Mouse (Mus musculus) c-Kit-negative CD71-positive TER-119-positive erythroid progenitor cells, embryonic 14.5 days (primary cell): ENCODE results near the gene Man2c1.

ENCODE experiments used
- DNase-seq: peaks from one replicate; pipeline ENCODE4 v3.0.0-alpha.2; 2013; ENCODE audit warnings: low read depth, low spot score

The Man2c1 gene

DNA sequence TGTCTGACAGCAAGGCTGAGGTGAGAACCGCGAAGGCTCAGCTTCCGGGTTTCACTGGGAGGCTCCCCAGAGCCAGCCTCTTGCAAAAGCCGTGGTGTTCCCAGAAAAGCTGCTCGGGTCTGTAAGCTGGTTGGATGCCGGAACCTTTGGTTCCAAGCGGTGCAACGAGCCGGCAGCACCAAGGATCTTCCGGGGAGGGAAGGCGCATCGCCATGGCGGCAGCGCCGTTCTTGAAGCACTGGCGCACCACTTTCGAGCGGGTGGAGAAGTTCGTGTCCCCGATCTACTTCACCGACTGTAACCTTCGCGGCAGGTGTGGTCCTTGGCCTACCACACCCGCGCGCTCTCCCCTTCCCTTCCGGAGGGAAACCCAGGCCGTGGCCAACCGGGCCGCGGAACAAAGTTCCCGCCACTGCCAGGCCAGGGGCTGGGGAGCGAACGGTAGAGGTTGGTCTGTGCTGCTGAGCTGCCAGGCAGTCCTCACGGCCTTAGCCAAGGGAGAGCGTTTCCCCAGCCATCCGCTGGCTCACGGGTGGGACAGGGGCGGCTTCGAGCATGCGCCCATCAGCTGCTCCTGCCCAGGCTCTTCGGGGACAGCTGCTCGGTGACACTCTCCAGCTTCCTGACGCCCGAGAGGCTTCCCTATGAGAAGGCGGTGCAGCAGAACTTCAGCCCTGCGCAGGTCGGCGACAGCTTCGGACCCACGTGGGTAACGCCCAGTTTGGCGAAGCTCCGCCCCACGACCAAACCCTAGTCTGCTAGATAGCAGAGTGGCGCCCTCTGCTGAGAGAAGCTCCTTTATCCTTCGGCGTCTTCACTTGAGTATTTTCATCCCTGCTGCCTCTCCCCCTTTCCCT lies at the start of gene Man2c1:
TSS of gene Man2c1 (plus strand) at position 114 of the 857 bp plus-strand sequence.
- peak; percentile 88 for DNase-seq

DNA sequence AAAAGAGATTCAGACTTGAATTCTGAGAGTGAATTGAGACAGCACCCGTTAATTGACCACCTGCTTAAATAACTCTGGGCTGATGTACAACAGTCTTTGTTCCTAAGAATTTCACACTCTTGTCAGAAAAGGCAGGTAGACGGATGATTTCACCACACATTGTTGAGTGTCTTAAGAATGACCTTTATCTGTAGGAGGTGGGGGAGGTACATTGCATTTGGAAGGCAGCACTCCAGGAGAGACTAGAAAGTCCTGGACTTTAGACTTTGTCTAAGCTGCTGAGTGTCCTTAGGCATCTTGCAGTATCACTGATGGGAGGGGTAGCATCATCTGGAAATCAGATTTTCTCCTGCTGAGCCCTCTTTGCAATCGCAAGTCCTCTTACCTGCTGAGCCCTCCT lies 48.3 kb upstream of the Man2c1 start:
- no peak for DNase-seq

DNA sequence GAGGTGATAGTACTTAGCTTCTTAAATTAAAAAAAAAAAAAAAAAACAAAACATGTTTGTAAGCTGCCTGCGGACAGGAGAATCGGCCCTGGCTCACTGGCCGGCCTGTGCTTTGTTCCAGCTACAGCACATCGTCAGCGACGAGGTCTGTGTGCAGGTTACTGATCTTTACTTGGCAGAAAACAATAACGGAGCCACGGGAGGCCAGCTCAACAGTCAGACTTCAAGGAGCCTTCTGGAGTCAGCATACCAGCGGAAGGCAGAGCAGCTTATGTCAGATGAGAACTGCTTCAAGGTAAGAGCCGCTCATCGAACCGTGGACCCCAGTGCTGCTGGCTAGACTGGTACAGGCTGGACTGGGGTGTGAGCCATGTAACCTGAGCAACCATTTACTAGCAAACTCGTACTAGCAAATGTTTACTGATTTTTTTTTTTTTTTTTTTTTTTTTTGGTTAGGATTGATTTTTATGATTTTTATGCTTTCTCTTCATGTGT lies 13.2 kb upstream of the Man2c1 start:
- DNase-seq: no peak

DNA sequence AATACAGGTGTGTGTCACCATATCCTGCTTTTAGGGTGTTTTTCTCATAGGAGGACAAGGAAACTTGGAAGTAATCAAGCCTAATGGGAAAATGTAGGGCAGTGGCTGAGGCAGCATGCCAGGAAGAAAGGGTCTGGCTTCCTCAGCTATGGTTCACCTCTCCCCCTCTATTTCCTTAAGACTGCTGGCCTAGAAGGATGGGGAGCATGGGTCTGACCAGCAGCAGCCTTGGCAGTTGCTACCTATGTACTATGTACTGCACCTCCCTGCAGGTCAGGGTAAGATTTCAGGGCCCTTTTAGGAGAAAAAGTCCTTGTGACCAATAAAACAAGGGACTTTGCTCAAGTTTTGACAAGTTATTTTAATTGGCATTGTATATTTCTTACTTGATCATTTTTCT lies 849 bp upstream of the Man2c1 start:
- no peak for DNase-seq

DNA sequence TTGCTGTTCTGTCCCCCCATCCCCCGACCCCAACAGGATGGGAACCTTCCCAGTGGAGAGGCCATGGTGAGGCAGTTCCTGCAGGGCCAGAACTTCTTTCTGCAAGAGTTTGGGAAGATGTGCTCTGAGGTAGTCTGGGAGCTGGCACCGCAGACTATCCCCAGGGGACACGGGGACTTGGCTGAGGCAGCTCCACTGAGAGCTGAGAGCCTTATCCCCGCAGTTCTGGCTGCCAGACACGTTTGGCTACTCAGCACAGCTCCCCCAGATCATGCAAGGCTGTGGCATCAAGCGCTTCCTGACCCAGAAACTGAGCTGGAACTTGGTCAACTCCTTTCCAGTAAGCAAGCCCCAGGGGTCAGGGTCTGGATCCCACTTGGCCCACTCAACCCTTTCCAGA lies 6.8 kb downstream of the Man2c1 start:
- DNase-seq: no peak

DNA sequence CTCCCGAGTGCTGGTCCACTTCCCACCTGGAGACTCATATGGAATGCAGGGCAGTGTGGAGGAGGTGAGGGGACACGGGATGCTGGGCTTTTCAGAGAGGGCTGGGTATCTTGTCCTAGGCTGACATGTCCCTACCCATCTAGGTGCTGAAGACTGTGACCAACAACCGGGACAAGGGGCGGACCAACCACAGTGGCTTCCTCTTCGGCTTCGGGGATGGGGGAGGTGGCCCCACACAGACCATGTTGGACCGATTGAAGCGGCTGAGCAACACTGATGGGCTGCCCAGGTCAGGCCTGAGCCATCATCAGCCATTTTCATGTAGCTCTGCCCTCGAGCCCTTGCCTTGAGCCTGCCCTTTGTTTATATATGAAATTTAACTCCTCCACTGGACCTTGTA lies 7.3 kb downstream of the Man2c1 start:
- DNase-seq: no peak

DNA sequence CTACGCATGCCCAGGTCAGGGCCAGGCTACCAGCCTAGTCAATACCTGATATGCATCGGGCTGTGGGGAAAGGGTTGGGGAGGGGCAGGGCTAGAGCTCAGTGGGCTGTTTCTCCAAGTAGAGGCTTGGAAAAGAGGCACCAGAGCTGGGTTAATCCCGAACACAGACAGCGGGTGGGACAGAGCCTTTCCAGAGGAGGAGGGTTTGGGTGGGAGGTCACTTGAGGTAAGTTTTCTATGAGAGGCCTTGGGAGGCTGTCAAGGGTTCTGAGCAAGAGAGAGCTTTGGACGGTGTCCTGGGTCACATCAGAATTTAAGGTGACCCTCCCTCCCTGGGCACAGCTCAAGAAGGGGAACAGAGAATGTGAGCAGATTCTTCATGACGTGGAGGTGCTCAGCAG lies 8.0 kb downstream of the Man2c1 start:
- no peak for DNase-seq

DNA sequence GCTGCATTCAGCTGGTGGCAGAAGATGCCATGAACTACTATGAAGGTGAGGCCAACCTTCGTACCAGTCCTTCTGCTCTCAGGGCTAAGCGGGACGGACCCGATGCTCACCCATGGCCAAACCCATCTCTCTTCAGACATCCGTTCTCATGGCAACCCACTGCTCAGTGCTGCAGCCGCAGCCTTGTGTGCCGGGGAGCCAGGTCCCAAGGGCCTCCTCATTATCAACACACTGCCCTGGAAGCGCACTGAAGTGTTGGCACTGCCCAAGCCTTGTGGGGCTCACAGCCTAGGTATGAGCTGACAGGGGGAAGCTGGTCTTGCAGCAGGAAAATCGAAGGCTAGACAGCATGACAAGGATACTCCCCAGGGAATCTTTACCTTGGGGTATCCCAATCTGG lies 8.6 kb downstream of the Man2c1 start:
- DNase-seq: no peak

DNA sequence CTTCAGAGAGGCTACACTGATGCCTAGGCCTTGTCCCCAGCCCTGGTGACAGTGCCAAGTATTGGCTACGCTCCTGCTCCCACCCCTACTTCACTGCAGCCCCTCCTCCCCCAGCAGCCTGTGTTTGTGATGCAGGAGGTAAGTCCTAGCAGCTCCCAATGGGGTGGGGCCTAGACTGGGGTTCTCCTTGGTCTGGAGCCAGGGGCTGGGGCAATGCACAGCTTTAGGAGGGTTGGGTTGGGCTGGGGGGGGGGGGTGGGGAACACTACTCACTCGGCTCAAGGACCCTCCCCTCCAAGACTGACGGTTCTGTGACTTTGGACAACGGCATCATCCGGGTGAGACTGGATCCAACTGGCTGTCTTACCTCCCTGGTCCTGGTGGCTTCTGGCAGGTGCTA lies 9.1 kb downstream of the Man2c1 start:
- DNase-seq: no peak

DNA sequence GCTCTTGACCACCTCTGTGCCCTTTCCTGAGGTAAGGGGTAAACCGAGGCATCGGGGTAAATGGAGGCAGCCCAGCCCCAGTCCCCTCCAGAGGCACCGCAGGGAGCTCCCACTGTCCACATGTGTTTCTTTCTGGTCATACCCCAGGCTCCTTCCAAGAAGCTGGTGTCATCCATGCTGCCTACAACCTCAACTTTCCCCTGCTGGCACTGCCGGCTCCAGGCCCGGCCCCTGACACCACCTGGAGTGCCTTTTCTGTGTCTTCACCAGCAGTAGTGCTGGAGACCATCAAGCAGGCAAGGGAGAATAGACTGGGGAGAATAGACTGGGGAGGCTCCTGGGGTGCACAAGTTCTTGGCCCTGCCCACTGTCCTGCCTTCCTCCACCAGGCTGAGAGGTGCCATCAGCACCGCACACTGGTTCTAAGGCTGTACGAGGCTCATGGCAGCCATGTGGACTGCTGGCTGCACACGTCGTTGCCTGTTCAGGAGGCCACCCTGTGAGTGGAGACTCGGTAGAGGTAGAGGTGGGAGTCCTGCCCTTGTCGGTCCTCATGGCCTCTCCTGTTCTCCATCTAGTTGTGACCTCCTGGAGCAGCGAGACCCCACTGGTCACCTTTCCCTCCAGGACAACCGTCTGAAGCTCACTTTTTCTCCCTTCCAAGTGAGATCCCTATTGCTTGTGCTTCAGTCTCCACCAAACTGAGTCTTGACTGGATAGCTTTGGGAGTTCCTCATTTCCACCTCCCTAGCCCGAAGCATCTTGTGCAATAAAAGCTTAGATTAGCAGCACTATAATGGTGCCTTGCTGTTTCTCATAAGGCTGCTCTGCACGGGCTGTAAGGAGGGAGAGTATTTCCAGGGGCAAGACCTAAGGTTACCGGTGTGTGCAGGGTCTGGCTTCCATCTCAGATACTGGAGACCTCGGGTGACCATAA lies 11.2 kb downstream of the Man2c1 start:
- no peak for DNase-seq

DNA sequence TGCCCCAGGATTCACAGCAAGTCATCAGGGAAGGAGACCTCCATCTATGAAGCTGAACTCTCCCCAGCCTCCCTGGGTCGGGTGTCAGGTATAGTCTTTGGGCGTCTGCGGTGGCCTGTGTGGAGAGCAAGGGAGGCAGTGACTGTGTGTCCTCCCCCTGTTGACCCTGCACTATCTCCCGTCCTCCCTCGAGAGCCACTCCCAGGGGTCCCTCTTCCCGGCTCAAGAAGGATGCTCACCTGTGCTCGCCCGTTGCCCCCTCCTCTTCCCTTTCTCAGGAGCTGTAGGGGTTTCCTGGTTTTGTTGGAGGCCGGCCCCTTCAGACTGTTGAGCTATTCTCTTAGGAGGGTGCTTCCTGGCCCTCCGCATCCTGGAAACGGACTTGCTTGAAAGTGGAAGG lies 12.7 kb downstream of the Man2c1 start:
- no peak for DNase-seq

DNA sequence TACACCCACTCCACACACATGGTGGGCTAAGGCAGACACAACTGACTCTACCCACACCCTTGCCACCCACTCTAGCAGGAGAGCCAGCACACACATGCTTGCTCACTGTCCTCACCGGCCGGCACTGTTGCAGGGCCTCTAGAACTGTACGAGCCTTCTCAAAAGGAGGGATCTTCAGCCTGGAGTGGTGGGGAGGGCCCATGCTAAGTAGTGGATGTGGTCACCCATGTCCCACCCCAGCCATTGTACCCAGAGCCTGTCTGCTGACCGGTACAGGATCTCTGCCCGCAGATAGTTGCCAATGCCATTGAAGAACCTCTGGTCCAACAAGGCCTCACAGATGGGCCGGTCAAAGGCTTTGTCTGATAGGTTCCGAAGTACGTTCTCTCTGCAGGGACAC lies 14.3 kb downstream of the Man2c1 start:
- no peak for DNase-seq

DNA sequence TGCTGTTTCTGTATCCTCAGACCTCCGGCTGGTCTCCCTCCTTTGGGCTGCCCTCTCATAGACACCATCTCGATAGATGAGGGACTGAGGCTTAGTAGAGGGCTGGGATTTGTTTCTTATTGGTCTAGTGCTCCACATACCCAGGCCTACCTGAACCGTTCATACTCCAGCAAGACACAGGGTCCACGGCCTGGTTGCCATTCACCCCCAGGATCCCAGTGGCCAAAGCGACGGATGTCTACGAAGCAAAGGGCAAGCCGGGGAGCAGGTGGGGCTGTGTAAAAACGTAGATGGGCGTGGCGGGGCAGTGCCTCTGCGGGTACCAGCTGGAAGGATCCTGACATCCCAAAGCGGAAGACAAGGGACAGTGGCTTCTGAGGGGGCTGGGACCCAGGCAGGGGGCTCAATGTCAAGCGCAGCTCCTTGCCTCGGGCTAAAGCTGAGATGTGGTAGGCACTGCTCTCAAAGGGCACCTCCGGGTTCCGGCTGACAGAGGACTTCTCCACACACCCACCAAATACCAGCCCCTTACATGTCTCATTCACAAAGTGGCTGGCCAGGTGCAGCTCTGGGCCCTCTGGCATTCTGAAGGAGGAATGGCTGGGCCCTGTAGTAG lies 16.1 kb downstream of the Man2c1 start:
- DNase-seq: no peak

DNA sequence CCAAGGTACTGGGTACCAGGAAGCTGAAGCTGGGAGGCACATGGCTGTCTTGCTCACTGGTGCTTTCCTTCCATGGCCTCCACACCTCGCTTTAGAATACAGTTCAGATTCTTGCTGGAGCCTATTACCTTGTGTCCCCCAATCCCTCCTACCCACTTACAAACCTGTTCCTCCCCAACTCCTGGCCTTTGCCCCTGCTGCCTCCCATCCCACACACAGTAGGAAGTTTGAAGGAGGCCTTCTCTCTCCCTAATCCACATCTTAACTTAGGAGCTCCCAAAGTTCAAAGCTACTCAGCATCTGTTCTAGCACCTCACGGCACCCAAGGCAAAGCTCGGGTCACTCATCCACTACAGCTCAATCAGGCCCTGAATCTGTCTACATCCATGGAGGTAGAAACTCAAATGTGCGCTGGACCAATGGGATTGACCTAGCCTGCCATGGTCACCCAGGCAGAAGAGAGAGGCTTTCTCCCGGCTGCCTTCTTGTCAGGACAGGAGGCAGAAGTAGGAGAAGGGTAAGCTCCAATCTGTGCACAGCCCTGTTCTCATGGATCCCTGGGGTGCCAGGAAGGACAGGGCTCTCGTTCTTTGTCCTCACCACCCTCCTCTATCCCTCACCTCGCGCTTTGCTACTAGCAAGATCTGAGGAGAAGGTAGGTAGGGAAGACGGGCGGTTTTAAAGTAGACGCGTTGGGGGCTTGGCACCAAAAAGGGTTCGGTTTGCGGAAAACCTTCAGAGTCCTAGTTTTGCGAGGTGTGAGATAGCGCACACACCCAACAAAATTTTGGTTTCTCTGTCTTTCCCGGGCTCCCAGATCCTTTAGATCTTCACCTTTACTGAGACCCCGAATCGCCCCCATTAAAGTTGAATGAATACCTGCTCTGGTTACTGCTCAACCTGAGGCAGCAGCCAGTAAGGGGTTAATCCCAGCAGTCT lies 17.0 kb downstream of the Man2c1 start:
- DNase-seq: no peak

DNA sequence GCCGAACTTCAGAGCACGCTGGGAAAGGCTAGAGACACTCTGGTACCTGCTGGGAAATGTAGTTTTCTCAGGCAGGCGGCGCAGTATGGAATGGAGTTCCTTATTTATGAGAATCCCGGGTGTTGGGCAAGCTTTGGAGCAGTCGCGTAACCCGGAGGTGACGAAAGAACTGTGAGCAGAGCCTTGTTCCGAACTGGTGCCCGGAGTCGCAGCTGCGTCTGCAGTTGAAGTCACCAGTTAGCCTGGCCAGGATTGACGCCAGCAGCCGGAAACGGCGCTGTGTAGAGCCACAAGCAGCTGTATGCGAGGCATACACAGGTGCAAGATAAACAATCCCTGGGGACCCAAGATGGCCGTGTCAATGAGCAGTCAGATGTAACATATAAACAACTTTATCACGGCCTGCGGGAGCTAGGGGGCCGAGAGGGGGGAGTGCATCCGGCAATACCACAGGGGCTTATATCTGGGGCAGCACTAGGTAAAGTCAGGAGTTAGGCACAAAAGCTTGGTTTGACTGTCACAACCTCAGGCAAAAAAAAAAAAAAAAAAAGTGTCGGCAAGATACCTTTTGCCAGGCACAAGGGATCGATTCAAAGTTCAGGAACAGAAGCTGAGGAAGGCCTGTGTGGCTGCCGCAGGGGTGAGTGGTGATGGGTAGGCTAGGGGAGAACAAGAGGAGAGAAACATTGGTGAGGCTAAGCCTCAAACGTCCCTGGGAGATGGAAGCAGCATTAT lies 17.8 kb downstream of the Man2c1 start, which contains the start of gene Neil1:
TSS of gene Neil1 (minus strand) at position 162 of the 735 bp plus-strand sequence.
- DNase-seq: no peak

DNA sequence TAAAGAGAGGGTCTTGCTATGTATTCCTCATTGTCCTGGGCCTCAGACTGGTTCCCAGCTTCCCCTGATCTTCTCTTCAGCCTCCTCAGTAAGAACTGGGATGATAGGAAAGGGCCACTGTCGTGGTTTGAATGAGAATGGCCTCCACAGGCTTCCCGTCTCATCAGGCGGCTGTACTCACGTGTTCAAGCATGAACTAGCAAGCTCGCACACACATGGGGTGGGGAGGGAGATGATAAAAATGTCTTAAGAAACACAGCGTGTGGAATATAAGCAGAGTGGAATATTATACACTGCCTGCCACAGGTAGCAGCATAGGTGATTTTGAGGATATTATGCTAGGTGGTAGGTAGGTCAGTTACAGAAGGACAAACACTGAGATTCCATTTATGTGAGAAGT lies 18.5 kb downstream of the Man2c1 start:
- no peak for DNase-seq

DNA sequence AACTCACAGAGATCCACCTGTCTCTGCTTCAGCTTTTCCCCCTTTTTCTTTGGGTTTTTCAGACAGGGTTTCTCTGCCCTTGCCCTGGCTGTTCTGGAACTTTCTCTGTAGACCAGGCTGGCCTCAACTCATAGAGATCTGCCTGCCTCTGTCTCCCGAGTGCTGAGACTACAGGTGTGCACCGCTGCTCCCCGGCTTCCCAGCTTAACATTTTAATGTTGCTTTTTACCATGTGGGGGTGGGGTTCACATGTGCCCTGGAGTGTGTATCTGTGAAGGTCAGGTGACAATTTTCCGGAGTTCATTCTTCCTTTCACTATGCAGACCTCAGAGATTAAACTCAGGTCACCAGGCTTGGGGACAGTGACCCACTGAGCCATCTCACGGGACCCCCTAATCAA lies 19.7 kb downstream of the Man2c1 start:
- no peak for DNase-seq

DNA sequence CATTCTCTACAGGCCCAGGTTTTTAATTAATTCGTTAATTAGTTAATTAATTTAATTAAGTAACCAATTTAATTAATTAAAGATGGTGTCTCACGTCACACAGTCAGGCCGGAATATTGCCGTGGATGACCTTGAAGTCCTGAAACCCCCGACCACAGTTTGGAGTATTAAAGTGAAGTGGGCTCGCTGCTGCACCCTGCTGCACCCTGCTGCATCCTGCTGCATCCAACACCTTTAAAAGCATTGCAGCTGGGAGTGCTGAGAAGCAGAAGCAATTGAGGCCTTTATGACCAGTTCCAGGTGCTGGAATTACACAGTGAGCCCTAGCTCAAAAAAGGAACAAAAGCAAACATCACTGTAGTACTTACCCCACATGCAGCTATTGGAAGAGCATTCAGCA lies 21.8 kb downstream of the Man2c1 start:
- no peak for DNase-seq

DNA sequence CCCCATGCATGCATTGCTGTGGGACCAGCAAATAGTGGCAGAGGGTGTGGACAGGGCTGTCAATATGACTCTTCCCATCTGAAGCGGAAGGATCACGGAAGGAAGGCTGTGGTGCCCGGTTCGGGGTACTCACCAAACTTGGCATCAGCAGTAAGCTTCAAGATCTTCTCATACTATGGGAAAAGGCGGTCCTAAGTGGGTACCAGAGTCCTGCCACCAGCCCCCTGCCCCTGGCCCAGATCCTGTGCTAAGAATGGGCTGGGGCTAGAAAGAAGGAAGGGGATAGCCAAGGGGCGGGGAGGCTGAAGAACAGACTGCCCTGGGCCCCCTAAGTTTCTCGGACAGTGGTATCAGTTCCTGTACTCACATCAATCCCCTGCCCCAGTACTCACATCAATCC lies 25.9 kb downstream of the Man2c1 start:
- no peak for DNase-seq

DNA sequence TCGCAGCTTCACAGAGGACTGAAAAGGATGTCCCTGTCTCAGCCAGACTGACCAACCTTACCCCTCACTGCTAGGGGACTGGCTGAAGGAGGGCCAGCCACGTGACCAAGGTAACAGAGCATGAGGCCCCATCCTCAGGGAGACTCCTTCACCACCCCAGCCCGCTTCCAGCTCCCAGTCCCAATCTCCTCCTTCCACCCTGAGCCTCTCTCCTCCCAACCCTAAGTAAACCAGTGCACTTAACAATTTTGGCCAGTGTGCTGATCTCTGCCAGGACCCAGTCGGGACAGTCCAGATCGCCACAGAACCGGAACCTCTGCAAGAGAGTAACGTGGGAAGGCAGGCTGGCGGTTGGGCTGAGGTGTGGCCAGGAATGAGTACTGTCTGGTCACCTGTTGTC lies 26.3 kb downstream of the Man2c1 start:
- DNase-seq: no peak
